9 mouse cellular contexts compared by ENCODE assay signal in genomic region chr8:120215416-120216141, GRCm38 (mm10). TPM values are rescaled to one million over a fixed set of nuclear protein-coding genes. Genes with fewer than 3 reads are reported as not detected.
DNase-seq lines count a peak whose midpoint lies in the region; ATAC-seq lines count a peak whose summit lies in the region.
"Had no signal": no experiment of that assay in that cellular context is flagged by ENCODE, and none has a peak within 500 bp of the region (broad histone marks: within the 10 kb centered on the region; RNA-seq: fewer than 3 reads in every experiment).

No protein-coding gene starts in this region.

- no peak for ATAC-seq in neural tube, embryonic 11.5 days (ENCODE audit: insufficient read depth, low FRiP score, low TSS enrichment)
- ATAC-seq in intestine, embryonic 14.5 days (replicated peaks; ENCODE audit: low FRiP score, low TSS enrichment, low read depth) = no peak
- ATAC-seq in CD4-positive, CD25-positive, alpha-beta regulatory T cell, adult 4 months = no peak

- H3K27me3 ChIP-seq in neural tube, embryonic 11.5 days (ENCODE audit: control insufficient read depth, insufficient read depth, low read length) = no peaks in the 10 kb centered on the region
- H3K27me3 ChIP-seq in intestine, embryonic 14.5 days (replicated peaks; ENCODE audit: control insufficient read depth, insufficient read depth, low read length) = no peaks in the 10 kb centered on the region

- WGBS in neural tube, embryonic 11.5 days = 39% methylated on average over 7 of the region's 7 CpGs
- 52% methylated on average over 7 of the region's 7 CpGs for WGBS in intestine, embryonic 14.5 days

- peak; percentile 52 to 58 for DNase-seq in adrenal gland, postnatal 36 days
- DNase-seq in adrenal gland, adult 18-20 months (ENCODE audit: low spot score in 2 of 2) = no peak
- DNase-seq in neural tube, embryonic 11.5 days (ENCODE audit: low spot score) = no peak
- no peak for DNase-seq in neural tube, embryonic 10.5 days (ENCODE audit: extremely low spot score, low spot score)
- DNase-seq in intestine, embryonic 14.5 days (ENCODE audit: low spot score) = no peak
- DNase-seq in B cell, adult 2 months = no peak
- no peak for DNase-seq in spleen, postnatal 14 days (ENCODE audit: low spot score in 2 of 2)

- no peak overlapping the region for H3K4me2 ChIP-seq in neural tube, embryonic 11.5 days (ENCODE audit: low read depth)
- H3K4me2 ChIP-seq in intestine, embryonic 14.5 days (ENCODE audit: low read length) = no peak overlapping the region

- no peaks in the 10 kb centered on the region for H3K9me3 ChIP-seq in neural tube, embryonic 11.5 days (ENCODE audit: control insufficient read depth, low read length)
- no peaks in the 10 kb centered on the region for H3K9me3 ChIP-seq in intestine, embryonic 14.5 days (ENCODE audit: control insufficient read depth, low read length)

- H3K9ac ChIP-seq in neural tube, embryonic 11.5 days (ENCODE audit: low read length) = peak overlapping the region; percentile 14; the same call in 1 of the 2 replicates
- no peak overlapping the region for H3K9ac ChIP-seq in intestine, embryonic 14.5 days (ENCODE audit: low read length)

- H3K4me1 ChIP-seq in neural tube, embryonic 11.5 days (ENCODE audit: control insufficient read depth, insufficient read depth, low read length) = peaks cover 29% of the 10 kb centered on the region
- peaks cover 40% of the 10 kb centered on the region for H3K4me1 ChIP-seq in intestine, embryonic 14.5 days (replicated peaks; ENCODE audit: control insufficient read depth, insufficient read depth, low read length)

- no peak overlapping the region for H3K4me3 ChIP-seq in neural tube, embryonic 11.5 days (ENCODE audit: low read depth, low read length)
- H3K4me3 ChIP-seq in intestine, embryonic 14.5 days (ENCODE audit: low read depth, low read length) = no peak overlapping the region
- H3K4me3 ChIP-seq: erythroblast, embryonic 14.5 days had no signal

- no peaks in the 10 kb centered on the region for H3K36me3 ChIP-seq in neural tube, embryonic 11.5 days (ENCODE audit: control insufficient read depth, insufficient read depth, low read length)
- no peaks in the 10 kb centered on the region for H3K36me3 ChIP-seq in intestine, embryonic 14.5 days (ENCODE audit: control insufficient read depth, insufficient read depth, low read length)

- no peak overlapping the region for H3K27ac ChIP-seq in neural tube, embryonic 11.5 days (ENCODE audit: low read depth, low read length)
- peak overlapping the region; percentile 43 for H3K27ac ChIP-seq in intestine, embryonic 14.5 days (ENCODE audit: low read depth)

RNA-seq across cellular contexts. Expression of gene Gse1, which starts 12.7 kb away (rescaled TPM):
- 10 to 100 TPM; 25.9 to 30.2 TPM for total RNA-seq in adrenal gland, postnatal 36 days (2021)
- 10 to 100 TPM; 23.9 to 24.1 TPM for total RNA-seq in adrenal gland, adult 18-20 months (2021)
- 19.9 and 33.5 TPM in 2 replicates for polyA plus RNA-seq in neural tube, embryonic 11.5 days (2014; fragmentation: Nextera tagmentation; extraction: Ambion mirVana)
- polyA plus RNA-seq in intestine, embryonic 14.5 days (2014; fragmentation: Nextera tagmentation; extraction: Ambion mirVana) = 13.3 and 16.7 TPM in 2 replicates
- polyA plus RNA-seq in CD4-positive, CD25-positive, alpha-beta regulatory T cell, adult 4 months (2017; shearing (Covaris generic)) = 1 to 10 TPM; 2.2 to 4.2 TPM

RNA-seq across cellular contexts. Expression of gene Fam92b, which starts 38.3 kb away (rescaled TPM):
- total RNA-seq in adrenal gland, postnatal 36 days (2021) = 1 to 10 TPM in 1 of 2 experiments, under 1 TPM in 1; 0.53 to 1.2 TPM
- 1 to 10 TPM in 1 of 2 experiments, under 1 TPM in 1; 0.70 to 1.6 TPM for total RNA-seq in adrenal gland, adult 18-20 months (2021)
- 0.90 and 1.0 TPM in 2 replicates for polyA plus RNA-seq in neural tube, embryonic 11.5 days (2014; fragmentation: Nextera tagmentation; extraction: Ambion mirVana)
- polyA plus RNA-seq in intestine, embryonic 14.5 days (2014; fragmentation: Nextera tagmentation; extraction: Ambion mirVana) = 1.5 and 1.6 TPM in 2 replicates
- not detected for polyA plus RNA-seq in CD4-positive, CD25-positive, alpha-beta regulatory T cell, adult 4 months (2017; shearing (Covaris generic))
- polyA plus RNA-seq: erythroblast, embryonic 14.5 days had no signal

Comparison
In these comparisons a context has a peak if more than half of its experiments do, and no peak if none do; other contexts are left out.
1. DNase-seq: peak in adrenal gland, postnatal 36 days (2 of 2); none in adrenal gland, adult 18-20 months (0 of 2), neural tube, embryonic 11.5 days (single experiment), neural tube, embryonic 10.5 days (single experiment), intestine, embryonic 14.5 days (single experiment), B cell, adult 2 months (0 of 2) and spleen, postnatal 14 days (0 of 2).